Mouse (Mus musculus) activated CD4-positive, CD25-positive, alpha-beta regulatory T cell, adult 4 months (primary cell): Measurements from ENCODE around the gene Enox2. TPM values are rescaled to one million over a fixed set of nuclear protein-coding genes. Genes with fewer than 3 reads are reported as not detected.
"Not testable (repeated sequence)": the region's sequence is repeated elsewhere in the genome, so short reads cannot be mapped to it uniquely, and the experiment has no call there.

Source experiments
- ATAC-seq: one replicate; pipeline ENCODE4 v1.8.0; 2017
- polyA plus RNA-seq, 2 experiments: library from polyadenylated mRNA; unstranded; fragments of 100-300 nt; shearing (Covaris generic); gene quantifications; one replicate each; pipeline ENCODE4 v1.2.1; 2017

Gene Enox2
- 1 to 10 TPM; 7.8 to 8.9 TPM for polyA plus RNA-seq

DNA sequence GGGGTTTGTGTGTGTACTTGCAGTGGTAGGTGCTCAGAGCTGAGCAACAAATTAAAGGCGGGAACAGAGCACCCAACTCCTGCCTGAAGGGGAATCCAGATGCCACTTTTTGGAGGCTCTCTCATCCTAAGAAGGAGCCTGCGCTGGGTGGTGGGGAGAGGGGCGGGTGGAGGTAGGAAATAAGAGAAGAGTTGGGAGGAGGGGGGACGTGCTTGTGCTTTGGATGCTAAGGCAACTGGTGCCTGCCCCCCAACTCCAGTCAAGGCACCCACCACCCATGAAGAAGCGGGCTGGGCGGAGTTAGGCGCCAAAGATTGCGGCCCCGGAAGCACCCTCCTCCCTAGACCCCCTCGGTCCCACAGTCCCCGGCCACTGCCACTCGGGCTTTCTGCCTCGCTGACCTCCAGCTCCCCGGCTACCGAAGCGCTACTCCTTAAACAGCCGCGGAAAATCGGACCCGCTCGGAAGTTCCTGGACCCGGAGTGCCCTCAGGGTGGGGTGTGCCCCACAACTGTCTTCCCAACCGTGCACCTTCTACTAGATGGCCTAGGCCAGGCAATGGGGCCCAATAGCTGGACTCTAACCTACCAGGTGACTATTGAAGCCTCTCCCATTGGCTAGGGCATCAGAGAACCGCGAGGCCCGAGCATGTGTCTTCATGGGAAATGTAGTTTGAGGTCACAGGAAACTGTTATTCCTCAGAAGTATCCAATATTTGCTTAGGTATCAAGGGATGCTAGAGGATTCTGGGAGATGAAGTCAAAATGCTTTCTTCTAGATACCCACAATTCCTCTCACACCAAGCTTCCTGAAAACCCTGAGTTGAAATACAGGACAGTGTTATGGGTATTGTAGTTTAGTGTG is at the start of gene Enox2:
Gene Enox2, minus strand, starts transcription at position 560 of the 864 bp plus-strand sequence.
- peak; percentile 99 for ATAC-seq

DNA sequence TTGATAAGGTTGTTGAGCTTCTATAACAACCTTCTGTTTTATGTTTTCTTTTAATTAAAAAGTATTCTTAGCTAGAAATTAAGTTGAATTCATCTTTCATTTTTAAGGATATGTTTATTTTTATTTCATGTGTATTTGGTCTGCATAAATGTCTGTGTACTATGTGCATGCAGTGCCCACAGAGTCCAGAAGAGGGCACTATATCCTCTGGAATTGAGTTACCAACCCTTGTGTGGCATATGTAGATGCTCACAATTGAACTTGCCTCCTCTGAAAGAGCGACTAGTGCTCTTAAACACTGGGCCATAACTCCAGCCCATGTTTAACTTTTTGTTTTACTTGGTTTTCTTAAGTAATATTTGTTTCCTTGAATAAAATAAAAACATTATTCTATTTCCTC is 21.4 kb upstream of the Enox2 start:
- ATAC-seq: no peak

DNA sequence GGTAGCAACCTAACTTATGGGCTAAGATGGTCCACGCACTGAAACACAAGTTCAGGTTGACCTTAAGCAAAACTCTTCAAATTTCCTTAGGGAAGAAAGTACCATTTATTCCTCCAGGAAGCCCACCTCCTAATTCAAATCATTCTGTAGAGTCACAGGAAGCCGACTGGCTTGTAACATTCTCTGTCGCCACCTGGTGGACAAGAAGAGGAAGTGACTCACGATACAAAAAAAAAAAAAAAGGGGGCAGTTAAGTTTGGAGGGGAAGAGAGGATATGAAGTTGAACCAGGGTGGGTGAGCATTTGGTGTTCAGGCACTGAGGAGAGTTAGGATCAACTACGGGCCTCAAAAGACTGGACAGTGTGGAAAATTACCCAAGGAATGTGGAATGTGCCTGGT is 18.6 kb upstream of the Enox2 start:
- ATAC-seq: peak; percentile 57

DNA sequence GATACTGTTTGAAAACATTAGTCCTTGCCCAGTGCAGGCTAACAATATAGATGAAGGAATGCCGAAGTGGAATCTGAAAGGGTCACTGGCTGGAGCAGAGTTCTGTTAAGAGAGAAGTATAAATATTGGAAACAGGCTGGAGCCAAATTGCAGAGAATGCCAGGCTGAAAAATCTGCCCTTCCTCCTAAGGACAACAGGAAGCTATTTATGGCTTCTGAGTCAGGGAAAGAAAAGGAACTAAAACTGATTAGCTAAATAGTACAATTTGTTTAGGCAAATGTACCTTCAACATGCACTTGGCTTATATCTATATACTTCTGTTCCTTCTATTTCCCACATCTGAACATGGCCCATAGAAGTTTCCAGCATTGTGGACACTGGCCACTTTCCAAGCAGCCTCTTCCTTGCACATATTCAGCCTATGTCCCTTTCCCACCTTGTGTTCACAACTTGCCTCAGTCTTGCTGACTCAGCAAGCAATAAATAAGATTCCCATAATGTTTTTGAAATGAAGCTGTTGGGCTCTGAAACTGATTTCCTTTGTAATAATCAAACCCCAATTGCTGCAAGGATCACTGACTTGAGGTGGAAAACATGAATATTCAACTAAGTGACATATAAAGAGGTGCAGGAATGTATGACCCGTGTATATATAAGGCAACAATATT is 8.0 kb downstream of the Enox2 start:
- no peak for ATAC-seq

DNA sequence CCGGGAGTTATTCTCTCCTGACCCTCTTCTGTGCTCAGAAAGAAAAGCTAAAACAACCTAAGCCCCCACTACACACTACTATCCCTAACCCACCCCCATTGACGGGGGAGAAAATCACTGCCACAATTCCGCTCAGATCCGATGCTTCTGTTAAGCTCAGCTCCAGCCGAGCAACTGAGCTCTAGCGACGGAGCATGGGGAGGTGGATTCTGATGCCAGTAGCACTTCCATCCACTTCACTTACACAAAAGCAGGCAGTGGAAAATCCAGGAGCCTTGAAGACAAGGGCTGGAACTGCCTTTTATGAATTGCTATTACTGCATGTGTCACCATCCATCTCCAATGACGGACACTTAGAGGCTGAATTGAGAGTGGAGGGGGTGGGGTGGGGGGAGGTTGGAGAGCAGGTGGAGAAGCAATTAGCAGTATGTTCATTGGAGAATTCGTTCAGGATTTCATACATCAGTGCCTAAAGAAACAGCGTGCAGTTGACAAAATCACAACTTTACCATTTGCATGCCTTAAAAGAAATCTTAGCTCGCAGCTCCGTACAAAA is 14.5 kb downstream of the Enox2 start:
- no peak for ATAC-seq

DNA sequence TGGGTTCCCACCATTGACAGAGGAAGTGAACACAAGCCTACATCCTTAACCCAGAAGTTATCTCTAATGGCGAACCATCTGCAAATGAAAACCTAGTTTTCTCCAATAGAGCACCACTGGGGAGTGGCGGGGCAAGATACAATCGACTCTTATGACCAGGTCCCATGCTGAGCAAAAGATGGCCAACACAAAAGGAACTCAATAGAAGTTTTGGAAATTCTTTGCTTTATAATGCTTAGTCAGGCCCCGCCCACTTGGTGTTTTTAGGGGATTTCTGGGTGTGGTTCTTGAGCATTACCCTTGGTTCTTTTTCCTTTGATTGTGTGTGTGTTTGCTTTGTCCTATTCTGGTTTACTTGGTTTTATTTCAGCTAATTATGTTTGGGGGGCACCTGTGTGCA is 37.2 kb downstream of the Enox2 start:
- ATAC-seq: no peak

DNA sequence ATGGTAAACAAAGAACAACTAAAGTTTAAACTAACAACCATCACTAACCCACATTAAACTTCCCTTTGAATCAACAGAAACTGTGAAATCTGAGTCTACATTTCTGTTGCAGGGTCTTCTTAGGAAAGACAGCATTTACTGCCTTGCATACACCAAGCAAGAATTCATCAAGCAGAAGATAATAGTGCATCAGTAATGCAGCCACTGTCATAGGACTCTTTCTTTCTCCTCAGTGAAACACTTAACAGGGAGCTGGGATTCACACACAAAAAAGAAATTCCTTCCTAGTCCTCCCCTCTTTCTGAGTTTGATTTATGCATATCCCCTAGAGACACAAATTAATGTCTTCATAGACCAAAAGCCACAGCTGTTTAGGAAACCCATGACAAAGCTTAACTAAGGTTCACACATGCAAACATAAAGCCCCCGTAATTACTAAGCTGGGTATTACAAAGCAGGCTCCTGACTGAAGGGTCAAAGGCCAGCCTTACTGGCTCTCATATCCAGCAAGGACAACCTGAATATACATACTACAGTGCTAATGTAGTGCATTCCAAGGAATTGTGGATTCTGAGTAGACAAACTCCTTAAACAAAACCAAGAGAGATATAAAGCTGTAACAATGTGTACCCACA is 62.1 kb downstream of the Enox2 start:
- no peak for ATAC-seq

DNA sequence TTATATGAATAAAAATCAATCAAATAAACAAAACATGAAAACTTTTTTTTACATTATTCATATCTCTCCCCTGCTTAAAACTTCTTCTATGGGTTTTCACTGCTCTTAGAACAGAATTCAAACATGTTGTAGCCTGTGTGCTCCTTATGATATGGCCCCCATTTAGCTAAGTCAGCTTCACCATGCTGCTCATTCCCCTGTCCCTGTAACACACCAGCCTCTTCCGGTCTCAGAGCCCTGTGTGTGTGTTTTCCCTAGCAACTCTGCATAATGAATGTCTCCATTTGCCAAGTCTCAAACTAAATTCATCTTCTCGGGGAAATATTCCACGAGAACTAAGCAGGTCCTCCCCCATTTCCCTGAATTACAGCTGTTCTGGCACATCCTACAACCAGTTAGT is 71.6 kb downstream of the Enox2 start:
- ATAC-seq: no peak

DNA sequence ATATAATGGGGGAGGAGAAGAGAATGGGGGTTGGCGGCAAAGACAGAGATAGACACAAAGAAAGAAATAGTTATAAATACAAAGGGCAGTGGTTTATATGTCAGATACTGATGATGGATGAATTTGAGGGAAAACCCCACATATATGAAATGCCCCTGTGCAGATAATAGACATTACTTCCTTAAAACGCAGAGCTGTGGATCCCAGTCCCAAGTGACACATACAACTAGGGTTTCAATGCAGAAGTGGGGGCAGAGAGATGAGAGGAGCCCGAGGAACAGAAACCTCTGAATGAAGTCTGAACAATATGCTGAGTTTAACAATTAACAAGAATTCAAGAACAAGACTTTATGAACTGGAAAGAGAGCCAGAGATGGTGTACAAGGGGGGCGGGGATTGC is 91.7 kb downstream of the Enox2 start:
- ATAC-seq: no peak

DNA sequence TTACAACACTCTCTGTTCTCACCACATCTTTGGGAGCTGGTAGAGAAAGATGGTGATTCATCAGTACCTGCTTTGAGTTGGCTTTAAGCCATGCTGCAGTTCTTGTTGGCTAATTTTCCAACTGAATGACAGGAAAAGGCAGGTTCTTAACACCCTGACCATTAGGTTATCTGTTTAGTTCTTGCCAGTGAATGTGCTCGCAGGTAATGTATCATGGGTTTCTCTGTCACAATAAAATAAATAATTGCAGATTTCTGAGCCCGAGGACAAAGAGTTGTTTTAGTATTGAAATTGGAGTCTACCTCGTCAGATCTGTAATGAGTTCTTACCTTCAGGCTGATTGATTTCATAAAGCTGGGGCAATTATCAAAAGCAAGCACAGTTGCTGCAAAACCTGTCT is 106.9 kb downstream of the Enox2 start:
- no peak for ATAC-seq

DNA sequence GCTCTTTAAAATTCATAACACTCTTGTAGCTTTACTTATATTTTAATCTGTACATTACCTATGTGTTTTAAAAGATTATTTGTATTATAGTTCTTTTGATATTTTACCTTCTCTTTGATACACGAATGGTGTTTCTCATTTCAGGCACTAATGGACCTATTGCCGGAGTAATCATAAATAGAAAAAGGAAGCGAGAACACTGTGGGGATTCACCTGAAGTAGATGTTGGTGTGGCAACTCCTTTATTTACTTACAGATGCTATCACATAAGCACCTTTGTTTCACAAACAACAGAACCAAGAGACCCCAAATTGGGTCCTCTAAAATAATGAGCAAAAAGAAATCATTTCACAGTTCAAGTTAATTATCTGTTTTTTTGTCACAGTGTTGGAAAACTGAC is 109.4 kb downstream of the Enox2 start:
- no peak for ATAC-seq

DNA sequence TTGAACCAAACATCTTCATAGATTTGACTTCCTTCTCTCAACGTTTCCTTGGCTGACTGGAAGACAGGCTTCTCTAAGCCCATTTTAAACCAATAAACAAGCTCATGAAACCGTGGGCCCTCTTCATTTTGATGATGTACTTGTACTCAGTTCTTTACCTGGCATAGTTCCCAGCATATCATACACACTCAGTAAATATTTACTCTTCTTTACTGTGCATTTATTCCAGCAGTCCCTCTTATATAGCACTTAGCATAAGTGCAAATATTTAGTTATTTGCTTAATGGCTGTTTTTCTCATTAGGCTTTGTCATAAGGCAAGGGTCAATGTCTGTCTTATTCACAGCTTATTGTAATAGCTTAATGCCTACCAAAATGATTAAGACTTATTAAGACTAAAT is 133.8 kb downstream of the Enox2 start:
- ATAC-seq: no peak

DNA sequence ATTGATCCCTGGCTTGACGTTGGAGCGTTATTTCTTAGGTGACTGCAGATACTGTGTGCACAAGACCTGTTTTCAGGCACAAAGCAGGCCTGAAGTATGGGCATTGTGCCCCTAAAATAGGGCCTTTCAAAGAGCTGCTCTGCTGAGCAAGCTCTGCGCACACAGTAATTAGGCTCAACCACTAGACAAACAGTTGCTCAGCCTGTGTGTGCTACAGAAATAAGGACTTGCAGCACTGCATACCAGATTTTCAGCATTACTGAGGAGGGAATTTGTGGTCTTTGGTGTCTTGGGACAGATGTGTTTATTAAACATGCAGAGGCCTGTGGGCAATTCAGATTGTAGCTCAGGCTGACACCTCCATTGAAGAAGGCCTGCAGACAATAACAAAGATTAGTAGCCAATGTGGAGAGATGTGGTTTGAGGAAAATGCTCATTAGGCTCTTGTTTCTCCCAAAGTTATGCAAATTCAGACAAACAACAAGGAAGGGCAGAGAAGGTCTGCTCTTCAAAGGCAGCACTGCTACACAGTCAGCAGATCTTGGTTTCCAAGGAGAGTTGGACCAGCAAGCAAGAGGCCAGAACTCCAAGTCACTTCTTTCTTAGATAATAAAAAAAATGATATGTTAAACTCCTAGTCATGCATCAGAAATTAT is 163.2 kb downstream of the Enox2 start:
- ATAC-seq: no peak

DNA sequence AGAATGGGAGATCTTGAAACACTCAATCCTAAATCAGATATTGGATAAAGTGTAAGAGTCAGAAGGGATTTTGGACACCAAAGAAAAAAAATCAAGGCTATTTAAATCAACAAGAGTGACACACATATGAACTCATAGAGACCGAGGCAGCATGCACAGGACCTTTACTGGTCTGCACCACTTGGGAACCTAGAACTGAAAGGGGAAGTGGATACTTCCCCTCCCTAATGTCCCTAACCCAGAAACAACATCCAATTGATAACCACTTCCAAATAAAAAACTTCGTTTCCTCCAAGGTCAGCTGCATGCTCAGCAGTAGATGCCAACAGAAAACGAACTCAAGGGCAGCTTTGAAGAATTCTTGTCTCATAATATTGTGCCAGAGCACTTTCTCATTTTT is 171.6 kb downstream of the Enox2 start:
- ATAC-seq: no peak

DNA sequence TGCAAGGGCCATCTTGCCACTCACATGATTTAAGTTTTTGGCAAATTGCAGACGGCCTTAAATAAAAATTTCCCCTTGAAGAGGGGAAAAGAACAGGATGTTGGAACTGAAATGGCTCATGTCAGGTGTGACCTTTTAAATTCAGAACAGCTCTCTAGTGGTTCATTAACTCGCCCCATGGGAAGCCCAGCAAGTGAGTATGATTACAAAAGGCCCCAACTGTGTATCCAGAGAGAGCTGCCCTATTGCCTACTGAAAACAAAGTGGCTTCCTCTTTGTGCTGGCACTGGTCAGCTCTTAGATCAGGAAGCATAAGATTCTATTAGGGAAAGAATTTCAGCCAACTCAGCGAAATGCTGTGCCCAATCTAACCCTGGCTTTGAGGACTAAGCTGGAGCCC is 175.6 kb downstream of the Enox2 start:
- no peak for ATAC-seq

DNA sequence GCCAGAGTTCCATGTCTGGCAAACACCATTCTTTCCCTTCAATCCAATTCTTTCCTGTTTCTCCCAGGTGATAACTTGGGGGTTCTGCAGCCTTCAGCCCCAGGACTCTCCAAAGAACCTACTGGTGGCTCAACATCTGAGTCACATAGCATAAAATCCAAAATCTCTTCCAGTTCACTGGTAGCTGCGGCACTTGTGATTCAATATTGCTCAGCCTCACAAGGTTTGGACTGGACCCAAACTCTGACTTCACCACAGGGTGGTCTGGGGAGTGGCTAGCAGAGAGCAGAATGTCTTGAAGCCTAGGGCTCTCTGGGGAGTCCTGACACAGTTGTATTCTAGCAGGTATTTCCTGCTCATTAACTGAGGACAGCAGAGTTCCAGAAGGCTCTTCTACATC is 187.5 kb downstream of the Enox2 start:
- not testable (repeated sequence) for ATAC-seq

DNA sequence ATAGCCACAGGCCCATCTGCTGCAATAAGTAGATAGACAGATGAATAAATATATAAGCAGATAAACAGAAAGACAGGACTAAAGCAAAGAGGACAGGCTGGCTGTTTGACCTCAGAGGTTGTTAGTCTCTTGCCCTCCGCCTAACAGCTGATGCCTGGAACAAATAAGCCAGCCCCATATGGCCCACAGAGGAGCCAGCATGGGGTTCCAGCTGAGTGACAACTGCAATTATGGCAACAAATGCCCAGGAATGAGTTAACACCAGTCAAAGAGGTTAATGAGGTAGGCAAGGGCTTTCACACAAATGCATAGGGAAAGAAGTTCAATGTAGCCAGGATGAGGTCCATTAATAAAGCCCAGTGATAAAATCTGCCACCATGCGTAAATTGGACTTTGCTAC is 191.8 kb downstream of the Enox2 start:
- ATAC-seq: no peak

DNA sequence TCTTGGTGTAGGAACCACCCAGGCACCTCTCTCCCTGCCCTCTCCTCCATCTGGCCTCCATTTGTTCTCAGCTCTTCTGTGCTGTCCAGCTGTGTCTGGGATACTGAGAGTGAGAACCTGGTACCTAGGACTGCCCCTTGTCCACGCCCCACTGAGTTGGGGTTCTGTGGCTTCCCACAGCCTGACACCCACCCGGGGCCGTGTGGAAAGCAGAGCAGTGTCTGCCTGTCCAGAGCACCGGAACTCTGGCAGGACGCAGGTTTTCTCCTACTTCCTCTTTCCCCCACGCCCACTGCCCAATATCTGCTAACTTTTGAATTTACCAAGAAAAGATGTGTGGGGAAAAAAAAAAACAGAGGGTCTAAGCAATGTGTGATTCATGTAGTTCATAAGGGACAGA is 213.0 kb downstream of the Enox2 start:
- ATAC-seq: no peak

DNA sequence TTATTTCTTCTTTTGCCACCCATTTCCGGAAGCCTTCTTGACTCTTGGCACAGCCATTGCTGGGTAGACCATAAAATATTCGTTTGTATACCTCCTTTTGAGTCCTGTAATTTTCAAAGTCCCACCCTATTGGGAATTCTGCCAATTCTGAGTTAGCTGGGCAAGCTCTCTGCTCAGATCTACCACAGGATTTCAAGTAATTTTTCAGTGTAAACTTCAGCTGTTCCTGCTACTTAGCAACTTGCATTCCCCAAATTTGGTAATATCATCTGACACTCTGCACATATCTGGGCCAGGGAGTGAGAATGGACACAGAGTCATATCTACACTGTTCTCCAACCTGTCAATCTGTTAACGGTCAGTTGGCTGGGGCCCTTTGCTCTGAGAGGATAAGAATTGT is 214.5 kb downstream of the Enox2 start:
- no peak for ATAC-seq

DNA sequence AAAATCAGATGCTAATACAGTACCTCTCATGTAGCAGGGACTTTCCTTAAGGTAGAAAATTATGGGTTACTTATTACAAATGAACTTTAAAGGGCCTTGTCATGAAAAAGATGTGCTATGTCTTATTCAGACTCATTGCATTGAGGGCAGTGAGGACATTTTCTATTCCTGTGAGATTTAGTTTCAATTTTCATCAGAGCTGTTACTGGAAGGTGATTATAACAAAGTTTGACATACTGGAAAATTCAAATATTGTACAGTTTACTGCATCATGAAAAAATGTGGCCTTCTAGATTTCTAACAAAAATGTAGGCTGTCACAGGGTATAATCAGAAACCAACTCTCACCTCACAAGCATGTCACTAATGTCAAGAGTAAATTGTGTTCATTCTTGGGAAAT is 242.9 kb downstream of the Enox2 start:
- ATAC-seq: no peak

DNA sequence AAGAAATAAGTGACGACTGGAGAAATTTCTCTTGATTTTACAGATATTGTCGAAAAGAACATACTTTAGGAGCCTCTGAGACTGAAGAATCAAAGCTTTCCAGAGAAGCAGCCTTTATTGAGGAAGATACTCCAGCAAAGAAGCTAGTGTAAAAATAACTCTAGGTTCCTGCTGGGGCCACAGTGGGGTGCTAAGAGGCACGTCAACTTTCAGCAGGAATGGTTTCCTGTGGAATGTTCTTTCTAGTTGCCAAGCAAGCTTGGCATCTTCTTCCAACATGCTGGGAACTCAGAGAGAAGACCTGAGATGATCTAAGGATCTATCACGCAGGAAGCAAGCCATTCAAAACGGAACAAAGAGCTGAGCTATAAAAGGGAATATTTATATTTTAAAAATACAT is 278.3 kb downstream of the Enox2 start:
- ATAC-seq: no peak

DNA sequence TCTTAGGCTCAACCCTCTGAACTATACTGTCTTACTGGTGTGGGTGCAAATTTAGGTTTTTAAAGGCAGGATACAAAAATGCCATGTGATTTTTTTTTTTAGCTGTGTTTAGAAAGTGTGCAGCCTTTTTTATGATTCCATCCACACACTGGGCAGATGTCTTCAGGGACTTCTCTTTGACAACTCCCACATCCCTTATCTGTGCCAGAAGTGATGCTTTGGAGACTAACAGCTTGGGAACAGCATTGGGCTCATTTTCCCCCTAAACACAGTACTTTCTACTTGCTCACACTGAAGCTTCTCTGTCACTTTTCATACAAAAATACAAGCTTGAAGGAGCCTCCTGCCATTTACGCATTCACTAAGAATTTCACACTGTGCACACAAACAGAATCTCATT is 282.4 kb downstream of the Enox2 start:
- ATAC-seq: no peak

DNA sequence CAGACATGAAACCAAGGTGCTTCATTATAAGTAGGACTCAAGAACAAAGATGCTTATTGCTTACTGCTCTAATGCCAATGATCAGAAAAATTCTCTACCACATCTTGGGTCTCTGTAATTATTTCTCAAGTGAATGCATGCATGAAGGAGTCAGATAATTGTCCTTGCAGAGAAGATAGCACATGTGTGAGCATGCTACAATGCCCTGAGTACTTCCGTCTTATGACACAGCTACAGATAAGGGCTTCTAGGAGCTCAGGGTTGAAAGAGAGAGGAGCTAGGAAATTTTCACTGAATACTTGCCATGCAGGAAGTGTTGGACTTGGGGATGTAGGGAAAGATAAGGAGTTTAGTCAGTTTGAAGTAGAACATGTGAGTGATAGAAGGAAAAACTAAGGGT is 285.2 kb downstream of the Enox2 start:
- ATAC-seq: no peak
